In the genomic region with DNA sequence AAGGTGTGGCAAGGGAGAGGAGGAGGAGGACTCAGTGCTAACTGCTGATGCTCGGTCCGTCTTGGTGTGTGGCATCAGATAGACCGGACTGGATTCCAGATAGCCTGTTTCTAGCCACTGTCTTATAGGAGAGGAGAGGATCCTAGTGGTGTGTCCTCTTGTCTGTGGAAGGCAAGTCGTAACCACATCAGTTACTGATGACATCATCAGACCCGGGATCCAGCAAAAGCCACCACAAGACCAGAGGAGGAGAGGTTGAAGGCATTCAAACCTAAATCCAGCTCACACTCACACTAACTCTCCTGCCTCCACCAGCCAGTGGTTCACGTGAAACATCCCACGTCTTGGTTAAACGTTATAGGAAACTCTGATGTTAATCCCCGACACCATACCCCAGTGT, we compare ENCODE assay signal across 22 mouse cellular contexts.
DNase-seq lines count a peak whose midpoint lies in the region; TF ChIP-seq lines count a peak whose summit lies in the region.
"Had no signal": no experiment of that assay in that cellular context is flagged by ENCODE, and none has a peak within 500 bp of the region (broad histone marks: within the 10 kb centered on the region; RNA-seq: fewer than 3 reads in every experiment).

No protein-coding gene starts in this region.

- DNase-seq in 3T3-L1 (ENCODE audit: low read depth, low spot score), result peak; percentile 71
- no peak for DNase-seq in embryonic facial prominence, embryonic 10.5 days (ENCODE audit: low spot score)
- no peak for DNase-seq in thymus, postnatal 25 days
- DNase-seq in adrenal gland, postnatal 4 days (ENCODE audit: low spot score in 2 of 2), result no peak
- DNase-seq: cerebellum, adult 18-20 months; cerebellum, adult 9-10 months; cerebellum, postnatal 14 days; gastrocnemius, postnatal 25 days; heart, adult 18-20 months; heart, postnatal 10 days; heart, postnatal 36 days; kidney, adult 11 months had no signal

- TF ChIP-seq POLR2A in embryonic fibroblast, embryonic 13.5 days (IDR thresholded peaks at IDR 0.05; ENCODE audit: low read depth, low read length), result no peak

- H3K27me3 ChIP-seq in C2C12 (ENCODE audit: control insufficient read depth, insufficient read depth, insufficient read length), result no peaks in the 10 kb centered on the region
- H3K27me3 ChIP-seq in embryonic facial prominence, embryonic 10.5 days (replicated peaks; ENCODE audit: low read depth, poor library complexity, severe bottlenecking), result no peaks in the 10 kb centered on the region
- H3K27me3 ChIP-seq: embryonic facial prominence, embryonic 13.5 days; forebrain, embryonic 13.5 days; heart, embryonic 12.5 days; heart, embryonic 15.5 days; hindbrain, embryonic 13.5 days; intestine, embryonic 15.5 days had no signal

- no peaks in the 10 kb centered on the region for H3K79me2 ChIP-seq in C2C12 (ENCODE audit: control insufficient read depth, insufficient read depth)

- H3ac ChIP-seq in C2C12 (ENCODE audit: control insufficient read depth, insufficient read length, low read depth), result peak overlapping the region; percentile 2

- no peak for TF ChIP-seq CTCF in C2C12 (IDR thresholded peaks at IDR 0.05; ENCODE audit: control insufficient read depth, insufficient read depth, insufficient read length)
- no peak for TF ChIP-seq CTCF in embryonic fibroblast, embryonic 13.5 days (IDR thresholded peaks at IDR 0.05; ENCODE audit: borderline replicate concordance, insufficient read depth, low read length)

- 90% methylated on average over 9 of the region's 9 CpGs for WGBS in embryonic facial prominence, embryonic 10.5 days

- H3K4me3 ChIP-seq in C2C12 (ENCODE audit: insufficient read depth, poor library complexity, severe bottlenecking), result no peak overlapping the region
- H3K4me3 ChIP-seq in embryonic fibroblast, embryonic 13.5 days (ENCODE audit: insufficient read depth, low read length), result no peak overlapping the region
- H3K4me3 ChIP-seq in embryonic facial prominence, embryonic 10.5 days, result no peak overlapping the region
- H3K4me3 ChIP-seq: embryonic facial prominence, embryonic 13.5 days; forebrain, embryonic 10.5 days; forebrain, embryonic 13.5 days; heart, embryonic 12.5 days; heart, embryonic 15.5 days; hindbrain, embryonic 10.5 days; hindbrain, embryonic 13.5 days; intestine, embryonic 15.5 days had no signal

- H3K27ac ChIP-seq in embryonic fibroblast, embryonic 13.5 days (ENCODE audit: insufficient read depth, low read length), result peak overlapping the region; percentile 88
- no peak overlapping the region for H3K27ac ChIP-seq in embryonic facial prominence, embryonic 10.5 days (replicated peaks)
- H3K27ac ChIP-seq: embryonic facial prominence, embryonic 13.5 days; forebrain, embryonic 10.5 days; forebrain, embryonic 13.5 days; heart, embryonic 15.5 days; hindbrain, embryonic 10.5 days; hindbrain, embryonic 13.5 days; intestine, embryonic 15.5 days had no signal

- H3K9me3 ChIP-seq in embryonic facial prominence, embryonic 10.5 days, result no peaks in the 10 kb centered on the region
- H3K9me3 ChIP-seq: embryonic facial prominence, embryonic 13.5 days; forebrain, embryonic 13.5 days; heart, embryonic 15.5 days; hindbrain, embryonic 13.5 days; intestine, embryonic 15.5 days had no signal

- H3K36me3 ChIP-seq in C2C12 (ENCODE audit: control insufficient read depth, insufficient read depth), result no peaks in the 10 kb centered on the region
- H3K36me3 ChIP-seq in embryonic facial prominence, embryonic 10.5 days (replicated peaks), result no peaks in the 10 kb centered on the region
- H3K36me3 ChIP-seq: embryonic facial prominence, embryonic 13.5 days; forebrain, embryonic 10.5 days; heart, embryonic 12.5 days; heart, embryonic 15.5 days; hindbrain, embryonic 10.5 days; hindbrain, embryonic 13.5 days; intestine, embryonic 15.5 days had no signal

- H3K4me1 ChIP-seq in embryonic fibroblast, embryonic 13.5 days (ENCODE audit: control insufficient read depth, insufficient read depth, low read length), result peaks cover 23% of the 10 kb centered on the region
- H3K4me1 ChIP-seq in embryonic facial prominence, embryonic 10.5 days, result peaks cover 3% of the 10 kb centered on the region; the same call in 1 of the 2 replicates
- H3K4me1 ChIP-seq: embryonic facial prominence, embryonic 13.5 days; heart, embryonic 12.5 days; heart, embryonic 15.5 days; hindbrain, embryonic 10.5 days; intestine, embryonic 15.5 days had no signal

- no peaks in the 10 kb centered on the region for H3K79me3 ChIP-seq in C2C12 (ENCODE audit: low read depth)

TF ChIP-seq in C2C12, 6 proteins besides CTCF, POLR2A, EP300 and RAD21:
- TF ChIP-seq FOSL1 (IDR thresholded peaks at IDR 0.05; ENCODE audit: insufficient read depth, low read length, poor library complexity, severe bottlenecking) (no peak), MYOG (IDR thresholded peaks at IDR 0.05; ENCODE audit: control insufficient read depth, extremely low read depth, insufficient read length) (no peak), MYOD1 (IDR thresholded peaks at IDR 0.05; ENCODE audit: control insufficient read depth, insufficient read length, low read depth) (no peak), CEBPB (IDR thresholded peaks at IDR 0.05; ENCODE audit: low read depth) (no peak), USF1 (IDR thresholded peaks at IDR 0.05; ENCODE audit: low read depth) (no peak), MAX (IDR thresholded peaks at IDR 0.05) (no peak)
